Mouse (Mus musculus) megakaryocyte, embryonic 14.5 days (primary cell): ENCODE results near the gene Gbp7.

Experiments
- FLI1 ChIP-seq: IDR thresholded peaks from 2 replicates; pipeline ENCODE4 v1.6.1; 2012; ENCODE audit warnings: low read length, inconsistent platforms, mixed read lengths
- GATA1 ChIP-seq: IDR thresholded peaks from 3 replicates; pipeline ENCODE4 v1.6.1; 2012; ENCODE audit warnings: mixed read lengths, low read length, inconsistent platforms, borderline replicate concordance

DNA sequence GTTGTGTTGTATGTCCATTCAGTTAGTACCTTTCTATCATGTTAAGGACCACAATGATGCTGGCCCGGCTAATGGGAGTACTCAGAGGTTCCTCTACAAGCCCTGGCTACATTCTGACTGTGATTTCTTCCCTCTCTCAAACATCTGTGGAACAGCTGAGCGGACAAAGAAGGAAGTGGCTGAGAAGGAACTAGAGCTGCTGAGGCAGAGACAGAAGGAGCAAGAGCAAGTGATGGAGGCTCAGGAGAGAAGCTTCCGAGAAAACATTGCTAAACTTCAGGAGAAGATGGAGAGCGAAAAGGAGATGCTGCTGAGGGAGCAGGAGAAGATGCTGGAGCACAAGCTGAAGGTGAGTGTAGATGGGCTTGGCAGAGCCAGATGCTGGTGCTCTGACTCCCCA, 40.6 kb downstream of the Gbp7 start:
- no peak for TF ChIP-seq GATA1
- no peak for TF ChIP-seq FLI1
